Mouse (Mus musculus) myocyte (in vitro differentiated cells): ENCODE measurements around the gene Tmem219. TPM values are rescaled to one million over a fixed set of nuclear protein-coding genes. Genes with fewer than 3 reads are reported as not detected.

ENCODE experiments used
- H3K27me3 ChIP-seq: one replicate; pipeline ENCODE4 v1.6.1; 2011; ENCODE audit not compliant: control insufficient read depth, insufficient read depth, insufficient read length
- H3K36me3 ChIP-seq: one replicate; pipeline ENCODE4 v1.6.1; 2011; ENCODE audit not compliant: control insufficient read depth, insufficient read depth
- H3K4me2 ChIP-seq: one replicate; pipeline ENCODE4 v1.6.1; 2011; ENCODE audit warnings: low read depth, control low read depth
- H3K4me3 ChIP-seq: one replicate; pipeline ENCODE4 v1.5.1; 2011; ENCODE audit warnings: mild to moderate bottlenecking, control low read depth, moderate library complexity
- H3K79me2 ChIP-seq: one replicate; pipeline ENCODE4 v1.6.1; 2011; ENCODE audit not compliant: control insufficient read depth, insufficient read depth
- H3ac ChIP-seq: one replicate; pipeline ENCODE4 v1.6.1; 2011; ENCODE audit not compliant: control insufficient read depth, insufficient read length
- CEBPB ChIP-seq: IDR thresholded peaks from 2 replicates; pipeline ENCODE4 v1.6.1; 2011; ENCODE audit warnings: mild to moderate bottlenecking, moderate library complexity; ENCODE audit not compliant: poor library complexity, insufficient read depth, severe bottlenecking
- E2F4 ChIP-seq: IDR thresholded peaks from one replicate; pipeline ENCODE4 v1.6.1; 2011; ENCODE audit warnings: mild to moderate bottlenecking, control low read depth, moderate library complexity; ENCODE audit not compliant: insufficient read depth
- MAX ChIP-seq: IDR thresholded peaks from one replicate; pipeline ENCODE4 v1.6.1; 2011; ENCODE audit warnings: low read depth, mild to moderate bottlenecking, control low read depth
- MYOD1 ChIP-seq, 3 experiments: IDR thresholded peaks; one replicate each; pipeline ENCODE4 v1.6.1; 2011; ENCODE audit warnings: control low read depth in 2 of 3, low read depth in 2 of 3, mild to moderate bottlenecking in 2 of 3, moderate library complexity in 1 of 3; ENCODE audit not compliant: insufficient read length in 2 of 3, control insufficient read depth in 1 of 3
- MYOG ChIP-seq, 3 experiments: IDR thresholded peaks; one replicate each; pipeline ENCODE4 v1.6.1; 2011; ENCODE audit warnings: control low read depth in 2 of 3, low read depth in 2 of 3, mild to moderate bottlenecking in 2 of 3; ENCODE audit not compliant: insufficient read length in 2 of 3, control insufficient read depth in 1 of 3, insufficient read depth in 1 of 3
- POLR2A ChIP-seq: IDR thresholded peaks from one replicate; pipeline ENCODE4 v1.6.1; 2011; ENCODE audit warnings: low read depth, mild to moderate bottlenecking, control low read depth, moderate library complexity; ENCODE audit not compliant: insufficient read length
- POLR2AphosphoS2 ChIP-seq: IDR thresholded peaks from one replicate; pipeline ENCODE4 v1.6.1; 2011; ENCODE audit warnings: low read depth, control low read depth; ENCODE audit not compliant: insufficient read length
- REST ChIP-seq: IDR thresholded peaks from one replicate; pipeline ENCODE4 v1.6.1; 2011; ENCODE audit warnings: mild to moderate bottlenecking, control low read depth, moderate library complexity; ENCODE audit not compliant: insufficient read depth, insufficient read length
- SRF ChIP-seq: IDR thresholded peaks from one replicate; pipeline ENCODE4 v1.6.1; 2011; ENCODE audit warnings: low read depth; ENCODE audit not compliant: control insufficient read depth, insufficient read length
- TCF12 ChIP-seq: IDR thresholded peaks from one replicate; pipeline ENCODE4 v1.6.1; 2011; ENCODE audit warnings: mild to moderate bottlenecking, control low read depth; ENCODE audit not compliant: poor library complexity, insufficient read depth, severe bottlenecking
- TCF3 ChIP-seq: IDR thresholded peaks from one replicate; pipeline ENCODE4 v1.6.1; 2011; ENCODE audit warnings: low read depth, control low read depth; ENCODE audit not compliant: insufficient read length
- USF1 ChIP-seq: IDR thresholded peaks from one replicate; pipeline ENCODE4 v1.6.1; 2011; ENCODE audit warnings: low read depth, mild to moderate bottlenecking, control low read depth, moderate library complexity
- polyA plus RNA-seq: library from polyadenylated mRNA; unstranded; fragments of >200 nt; fragmentation: generic; extraction: Trizol; gene quantifications from one replicate; pipeline ENCODE4 v1.2.1, GENCODE M21; 2012; ENCODE audit warnings: missing spikeins

The Tmem219 gene
- polyA plus RNA-seq, 1 experiment, result 34.1 TPM

GRCm38 (mm10) chr7:126881040-126881439, 41.7 kb downstream of the Tmem219 start:
- H3K4me2 ChIP-seq, result peak overlapping the region; percentile 92
- no peak overlapping the region for H3K4me3 ChIP-seq

GRCm38 (mm10) chr7:126877239-126877638, 45.5 kb downstream of the Tmem219 start:
- TF ChIP-seq MYOD1 (IDR thresholded peaks at IDR 0.05; ENCODE audit: control insufficient read depth in 1 of 3, insufficient read length in 2 of 3, low read depth in 2 of 3) (no peak), TCF3 (no peak), MAX (no peak), MYOG (IDR thresholded peaks at IDR 0.05; ENCODE audit: control insufficient read depth in 1 of 3, insufficient read depth in 1 of 3, insufficient read length in 2 of 3, low read depth in 2 of 3) (no peak), REST (no peak), USF1 (no peak), CEBPB (no peak), TCF12 (no peak), E2F4 (no peak), POLR2AphosphoS2 (no peak), SRF (no peak), POLR2A (no peak)
- H3K4me3 ChIP-seq, result no peak overlapping the region

More at GRCm38 (mm10) chr7:126881040-126881439, 41.7 kb downstream of the Tmem219 start:
- no peak overlapping the region for H3ac ChIP-seq
- peaks cover 8% of the 10 kb centered on the region for H3K36me3 ChIP-seq
- H3K27me3 ChIP-seq, result no peaks in the 10 kb centered on the region
- H3K79me2 ChIP-seq, result peaks cover 37% of the 10 kb centered on the region
- TF ChIP-seq MYOD1 (IDR thresholded peaks at IDR 0.05; ENCODE audit: control insufficient read depth in 1 of 3, insufficient read length in 2 of 3, low read depth in 2 of 3) (no peak), POLR2A (no peak), USF1 (no peak), TCF3 (no peak), SRF (no peak), E2F4 (no peak), POLR2AphosphoS2 (no peak), TCF12 (no peak), MAX (no peak), REST (no peak), MYOG (IDR thresholded peaks at IDR 0.05; ENCODE audit: control insufficient read depth in 1 of 3, insufficient read depth in 1 of 3, insufficient read length in 2 of 3, low read depth in 2 of 3) (no peak), CEBPB (no peak)

GRCm38 (mm10) chr7:126870520-126870891, 52.2 kb downstream of the Tmem219 start:
- Histone ChIP-seq H3K4me3 (no peak overlapping the region), H3K79me2 (no peaks in the 10 kb centered on the region), H3K4me2 (no peak overlapping the region)

More at GRCm38 (mm10) chr7:126877239-126877638, 45.5 kb downstream of the Tmem219 start:
- Histone ChIP-seq H3ac (no peak overlapping the region), H3K79me2 (peaks cover 17% of the 10 kb centered on the region), H3K27me3 (no peaks in the 10 kb centered on the region), H3K4me2 (no peak overlapping the region), H3K36me3 (peaks cover 34% of the 10 kb centered on the region)

GRCm38 (mm10) chr7:126869780-126870519, 52.8 kb downstream of the Tmem219 start:
- Histone ChIP-seq H3K27me3 (no peaks in the 10 kb centered on the region), H3ac (no peak overlapping the region), H3K36me3 (peaks cover 21% of the 10 kb centered on the region), H3K4me3 (no peak overlapping the region), H3K79me2 (no peaks in the 10 kb centered on the region), H3K4me2 (no peak overlapping the region)
- no peak for TF ChIP-seq POLR2AphosphoS2
- no peak for TF ChIP-seq POLR2A
- no peak for TF ChIP-seq USF1
- no peak for TF ChIP-seq TCF3
- TF ChIP-seq TCF12, result no peak
- no peak for TF ChIP-seq MYOG (IDR thresholded peaks at IDR 0.05; ENCODE audit: control insufficient read depth in 1 of 3, insufficient read depth in 1 of 3, insufficient read length in 2 of 3, low read depth in 2 of 3)
- TF ChIP-seq E2F4, result no peak
- TF ChIP-seq MYOD1 (IDR thresholded peaks at IDR 0.05; ENCODE audit: control insufficient read depth in 1 of 3, insufficient read length in 2 of 3, low read depth in 2 of 3), result no peak
- TF ChIP-seq MAX, result no peak
- TF ChIP-seq REST, result no peak
- no peak for TF ChIP-seq CEBPB
- no peak for TF ChIP-seq SRF

More at GRCm38 (mm10) chr7:126870520-126870891, 52.2 kb downstream of the Tmem219 start:
- H3K36me3 ChIP-seq, result peaks cover 27% of the 10 kb centered on the region
- no peaks in the 10 kb centered on the region for H3K27me3 ChIP-seq
- no peak overlapping the region for H3ac ChIP-seq
- TF ChIP-seq MYOD1 (IDR thresholded peaks at IDR 0.05; ENCODE audit: control insufficient read depth in 1 of 3, insufficient read length in 2 of 3, low read depth in 2 of 3) (no peak), TCF12 (no peak), E2F4 (no peak)
